Mouse (Mus musculus): ENCODE data around the gene Acaca. TPM values are rescaled to one million over a fixed set of nuclear protein-coding genes. Genes with fewer than 3 reads are reported as not detected.
"Not testable (repeated sequence)": the region's sequence is repeated elsewhere in the genome, so short reads cannot be mapped to it uniquely, and the experiment has no call there.

Gene Acaca
- total RNA-seq, 2 experiments from 2014 or later = 25.1 to 25.4 TPM

DNA sequence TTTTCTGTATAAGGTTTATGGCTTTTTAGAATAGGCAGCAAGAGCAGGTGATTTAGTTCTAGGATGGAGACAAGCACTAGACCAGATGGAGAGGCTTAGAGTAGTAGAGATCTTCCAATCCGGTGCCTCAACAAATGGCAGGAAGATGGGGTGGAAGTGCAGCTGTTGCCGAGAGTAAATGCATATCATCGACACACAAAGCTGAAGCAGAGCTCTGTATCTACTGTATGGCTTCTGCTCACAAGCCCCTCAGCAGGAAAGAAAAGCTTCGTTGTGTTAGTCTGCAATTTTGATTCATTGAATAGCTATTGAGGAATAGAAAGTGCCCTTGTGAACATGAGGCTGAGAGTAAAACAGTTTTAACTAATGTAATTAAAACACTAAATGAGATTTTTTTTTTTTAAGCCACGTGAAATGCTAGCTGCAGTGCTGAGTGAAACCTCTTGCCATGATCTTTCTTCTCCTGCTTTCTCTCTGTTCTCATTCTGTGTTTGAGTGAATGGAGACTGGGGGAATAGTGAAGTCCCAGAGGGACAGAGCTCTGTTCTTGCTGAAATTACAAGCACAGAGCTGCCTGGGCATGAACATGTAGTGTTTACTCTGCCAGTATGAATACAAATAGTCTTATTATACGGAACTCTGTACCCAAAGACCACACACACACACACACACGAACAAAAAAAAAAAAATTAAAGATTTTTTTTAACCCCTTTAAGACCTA, 194.7 kb downstream of the Acaca start:
- no peak for DNase-seq (ENCODE audit: low spot score in 2 of 2)

GRCm38 (mm10) chr11:84327086-84327485, 197.6 kb downstream of the Acaca start:
- DNase-seq (ENCODE audit: low spot score in 2 of 2) = no peak

DNA sequence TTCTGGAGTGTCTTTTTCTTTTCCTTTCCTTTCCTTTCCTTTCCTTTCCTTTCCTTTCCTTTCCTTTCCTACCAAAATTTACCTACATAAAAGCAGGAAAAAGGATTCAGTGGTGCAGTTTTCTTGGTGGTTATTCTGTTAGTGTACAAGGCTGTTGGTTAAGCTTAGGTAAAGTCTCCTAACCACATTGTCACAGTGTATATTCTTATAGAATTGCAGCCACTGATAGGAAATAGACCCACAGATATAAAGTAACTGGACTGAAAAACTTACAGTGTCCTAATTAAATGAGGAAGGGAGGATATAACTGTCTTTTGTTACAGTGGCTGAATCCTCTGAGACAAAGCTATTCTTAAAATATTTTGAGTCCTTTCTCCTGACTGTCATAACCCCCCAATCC, 202.9 kb downstream of the Acaca start:
- no peak for DNase-seq (ENCODE audit: low spot score in 2 of 2)

DNA sequence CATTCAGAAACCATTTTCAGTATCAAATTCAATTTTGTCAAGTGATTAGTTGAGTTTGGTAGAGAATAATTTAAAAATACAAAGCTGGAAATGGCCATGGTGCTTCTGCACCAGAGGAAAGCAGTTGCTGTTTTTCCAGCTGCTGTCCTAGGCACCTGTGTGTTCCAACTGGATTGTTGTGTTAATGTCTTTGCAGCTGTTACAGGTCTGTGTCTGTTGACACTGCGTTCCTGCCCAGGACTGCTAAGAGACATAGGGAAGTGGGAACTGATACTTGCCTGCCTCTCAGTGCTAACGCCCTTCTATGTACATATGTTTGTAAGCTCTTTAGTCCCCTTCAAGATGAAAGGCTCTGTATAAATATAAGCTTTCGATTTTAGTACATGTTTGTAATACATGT, 203.4 kb downstream of the Acaca start:
- no peak for DNase-seq (ENCODE audit: low spot score in 2 of 2)

DNA sequence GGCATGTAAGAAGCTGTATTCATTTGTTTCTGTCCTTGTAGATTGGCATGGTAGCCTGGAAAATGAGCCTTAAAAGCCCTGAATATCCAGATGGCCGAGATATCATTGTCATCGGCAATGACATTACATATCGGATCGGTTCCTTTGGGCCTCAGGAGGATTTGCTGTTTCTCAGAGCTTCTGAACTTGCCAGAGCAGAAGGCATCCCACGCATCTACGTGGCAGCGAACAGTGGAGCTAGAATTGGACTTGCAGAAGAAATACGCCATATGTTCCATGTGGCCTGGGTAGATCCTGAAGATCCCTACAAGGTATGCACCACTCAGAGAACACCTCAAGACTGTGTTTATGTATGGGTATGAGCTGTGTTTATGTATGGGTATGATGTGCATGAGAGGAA, 208.8 kb downstream of the Acaca start:
- DNase-seq (ENCODE audit: low spot score in 2 of 2) = not testable (repeated sequence)

- no peak for DNase-seq (ENCODE audit: low spot score in 2 of 2)
These were observed 211.2 kb downstream of the Acaca start for GRCm38 (mm10) chr11:84340630-84341029.

DNA sequence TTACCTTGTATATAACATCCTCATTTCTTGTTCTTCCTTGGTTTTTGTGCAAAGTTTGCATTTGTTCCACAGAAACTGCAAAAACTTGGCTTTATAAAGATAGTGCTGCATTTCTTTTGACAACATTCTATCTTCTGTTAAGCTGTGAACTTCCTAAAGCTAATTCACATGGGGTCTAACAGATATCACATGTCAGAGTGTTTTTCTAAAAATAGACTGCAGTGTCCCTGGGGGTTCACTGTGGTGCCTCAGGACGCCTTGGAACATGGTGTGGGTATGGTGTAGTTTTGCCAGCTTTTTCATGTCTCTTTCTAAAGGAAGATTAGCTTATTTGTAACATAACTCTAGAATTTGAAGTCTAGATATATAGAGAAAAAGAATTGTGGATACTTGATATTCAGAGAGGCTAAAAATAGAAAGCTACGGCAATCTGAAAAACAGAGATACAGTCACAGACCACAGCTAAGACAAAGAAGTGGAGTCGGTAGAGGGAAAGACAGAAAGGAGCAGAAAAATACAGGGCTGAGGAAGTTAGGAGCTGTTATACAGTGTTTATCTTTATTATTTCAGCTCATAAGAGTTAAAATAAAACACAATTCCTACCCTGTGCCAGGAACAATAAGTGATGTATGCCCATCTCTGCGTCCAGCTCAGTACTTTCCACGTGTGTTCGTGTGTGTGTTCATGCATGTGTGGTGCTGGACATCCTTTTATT, 215.2 kb downstream of the Acaca start:
- no peak for DNase-seq (ENCODE audit: low spot score in 2 of 2)

DNA sequence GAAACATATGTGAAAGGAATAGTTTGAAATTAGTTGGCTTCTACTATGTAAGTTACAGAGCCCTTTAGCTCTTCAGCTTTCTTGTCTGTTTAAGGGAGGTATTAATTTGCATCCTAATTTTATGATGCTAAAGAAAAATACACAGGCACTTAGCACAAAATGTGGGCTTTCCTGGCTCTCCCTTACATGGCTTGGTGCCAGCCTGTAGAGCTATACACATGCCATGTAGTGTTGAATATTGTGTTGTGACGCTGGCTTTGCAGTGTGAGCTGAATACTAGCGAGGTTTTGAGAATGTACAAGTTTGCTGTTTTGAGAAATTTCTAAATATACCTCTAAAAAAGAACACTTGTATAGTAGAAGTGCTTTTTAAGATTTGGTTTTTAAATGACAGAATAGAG, 218.3 kb downstream of the Acaca start:
- DNase-seq (ENCODE audit: low spot score in 2 of 2) = no peak

DNA sequence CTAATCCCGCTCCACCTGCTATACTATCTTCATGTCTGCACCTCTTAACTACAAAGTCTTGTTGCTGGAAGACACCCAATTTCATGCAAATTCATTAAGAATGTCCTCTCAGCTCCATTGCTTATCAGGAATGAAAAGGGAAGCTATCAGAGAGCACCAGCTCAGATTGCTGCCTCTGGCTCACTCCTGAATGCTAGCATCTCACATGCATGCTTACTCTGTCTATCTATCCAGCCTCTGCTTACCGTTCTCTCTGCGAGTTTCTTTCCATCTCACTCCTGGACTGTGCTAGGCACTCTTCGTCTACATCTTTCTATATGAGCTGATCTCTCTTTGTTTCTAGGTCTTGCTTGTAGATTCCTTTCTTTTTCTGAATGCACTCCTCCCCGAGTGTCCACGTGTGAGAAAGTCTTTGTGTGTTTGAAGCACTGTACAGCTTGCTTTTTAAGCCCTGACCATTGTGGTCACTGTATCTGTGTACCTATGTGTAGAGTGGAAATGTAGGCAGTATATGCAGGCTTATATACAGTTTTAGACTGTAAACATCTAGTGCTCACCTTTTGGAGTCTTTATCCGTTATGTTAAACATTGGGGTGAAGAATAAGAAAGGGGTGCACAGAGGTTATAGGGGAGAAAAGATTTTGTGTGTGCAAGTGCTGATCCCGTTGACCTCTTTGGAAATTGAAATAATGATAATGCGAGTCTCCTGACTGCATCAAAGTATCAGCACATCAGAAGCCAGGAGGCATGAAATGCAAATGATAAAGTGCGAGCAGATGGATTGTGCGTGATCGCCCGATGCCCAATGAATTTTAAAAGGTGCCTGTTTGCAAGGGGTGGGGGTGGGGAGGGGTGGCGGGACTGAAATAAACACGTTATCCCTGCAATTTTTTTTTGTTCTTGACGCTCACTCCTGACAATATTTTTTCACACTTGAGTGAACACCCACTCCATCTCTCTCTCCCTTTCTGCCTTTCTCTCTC, 219.7 kb downstream of the Acaca start:
- DNase-seq (ENCODE audit: low spot score in 2 of 2) = no peak

- DNase-seq (ENCODE audit: low spot score in 2 of 2) = no peak
These were observed 221.7 kb downstream of the Acaca start for GRCm38 (mm10) chr11:84351150-84351549.

DNA sequence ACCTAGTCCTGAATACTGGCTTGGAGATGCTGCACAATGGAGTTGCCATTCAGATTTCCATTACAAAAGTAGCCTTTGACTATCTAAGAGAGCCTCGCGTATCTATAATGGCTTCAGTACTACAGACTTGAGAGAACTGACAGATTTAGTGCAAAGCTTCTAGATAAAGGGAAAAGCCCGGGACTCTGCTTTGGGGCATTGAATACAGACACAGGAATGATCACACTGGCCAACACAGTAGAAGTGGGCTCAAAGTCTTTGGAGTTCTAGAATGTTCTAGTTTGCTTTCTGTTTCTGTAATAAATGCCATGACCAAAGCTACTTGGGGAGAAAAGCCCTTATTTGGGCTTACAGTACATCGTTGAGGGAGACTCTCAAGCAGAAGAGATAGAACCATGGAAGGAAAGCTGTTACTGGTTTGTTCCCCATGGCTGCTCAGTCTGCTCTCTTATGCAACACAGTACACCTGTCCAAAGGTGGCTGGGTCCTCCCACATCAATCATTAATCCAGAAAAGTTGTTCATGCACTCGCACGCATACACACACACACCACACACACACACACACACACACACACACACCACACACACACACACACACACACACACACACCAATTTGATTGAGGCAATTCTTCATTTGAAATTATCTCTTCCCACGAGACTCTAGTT, 223.7 kb downstream of the Acaca start:
- no peak for DNase-seq (ENCODE audit: low spot score in 2 of 2)

DNA sequence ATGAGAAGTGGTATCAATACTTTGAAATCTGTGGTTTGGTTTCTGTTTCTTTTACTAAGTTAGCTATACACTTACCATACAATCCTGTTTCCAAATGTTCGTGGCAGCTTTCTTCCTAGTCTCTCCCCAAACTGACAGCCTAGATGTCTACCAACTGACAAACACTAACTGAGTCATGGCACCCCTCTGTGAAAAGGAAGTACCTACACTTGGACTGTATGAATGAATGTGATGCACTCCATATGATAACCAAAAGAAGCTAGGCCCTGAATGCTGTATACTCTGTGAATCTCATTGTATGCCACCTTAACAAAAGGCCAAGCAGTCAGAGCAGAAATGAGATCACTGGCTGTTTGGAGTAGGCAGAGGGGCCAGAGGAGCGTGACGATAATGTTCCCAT, 227.8 kb downstream of the Acaca start:
- DNase-seq (ENCODE audit: low spot score in 2 of 2) = no peak

- no peak for DNase-seq (ENCODE audit: low spot score in 2 of 2)
These were observed 228.3 kb downstream of the Acaca start for GRCm38 (mm10) chr11:84357771-84358170.

- DNase-seq (ENCODE audit: low spot score in 2 of 2) = no peak
These were observed 232.1 kb downstream of the Acaca start for GRCm38 (mm10) chr11:84361551-84361950.

- no peak for DNase-seq (ENCODE audit: low spot score in 2 of 2)
These were observed 233.3 kb downstream of the Acaca start for GRCm38 (mm10) chr11:84362633-84363243.

DNA sequence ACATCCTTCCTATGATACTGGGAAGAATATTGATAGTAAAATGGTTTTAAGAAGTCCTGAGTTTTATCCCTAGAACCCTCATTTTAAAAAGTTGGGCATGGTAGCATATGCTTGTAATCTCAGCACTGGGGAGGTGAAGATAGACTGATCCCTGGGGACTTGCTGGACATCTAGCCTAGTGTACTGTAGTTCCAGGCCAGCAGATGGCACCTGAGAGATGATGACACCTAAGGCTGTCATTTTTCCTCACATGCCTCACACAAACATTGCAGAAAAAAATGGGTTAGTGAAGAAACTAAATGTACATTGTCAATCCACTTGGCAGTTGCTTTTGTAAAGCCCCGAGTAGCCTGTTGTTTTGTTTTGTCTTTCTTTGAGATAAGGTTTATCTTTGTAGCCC, 235.8 kb downstream of the Acaca start:
- DNase-seq (ENCODE audit: low spot score in 2 of 2) = no peak

DNA sequence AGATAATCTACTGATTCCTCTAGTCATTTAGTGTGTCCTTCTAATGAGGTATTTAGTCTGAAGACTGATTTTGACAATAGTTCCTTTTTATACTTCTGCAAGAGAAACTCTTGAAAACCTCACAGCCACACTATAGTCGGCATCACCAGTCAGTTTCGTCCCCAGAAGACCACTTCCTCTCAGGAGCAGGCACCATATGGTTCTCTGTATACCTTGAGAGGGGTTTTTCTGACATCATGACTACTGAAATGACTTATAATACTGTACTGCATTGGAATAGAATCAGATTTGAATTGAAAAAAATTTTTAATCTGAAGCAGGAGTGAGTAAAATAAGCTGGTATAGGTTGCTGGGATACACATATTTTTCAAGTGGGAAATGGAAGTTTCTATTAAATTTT, 239.4 kb downstream of the Acaca start:
- DNase-seq (ENCODE audit: low spot score in 2 of 2) = no peak

- DNase-seq (ENCODE audit: low spot score in 2 of 2) = no peak
These were observed 243.7 kb downstream of the Acaca start for GRCm38 (mm10) chr11:84373122-84373521.

DNA sequence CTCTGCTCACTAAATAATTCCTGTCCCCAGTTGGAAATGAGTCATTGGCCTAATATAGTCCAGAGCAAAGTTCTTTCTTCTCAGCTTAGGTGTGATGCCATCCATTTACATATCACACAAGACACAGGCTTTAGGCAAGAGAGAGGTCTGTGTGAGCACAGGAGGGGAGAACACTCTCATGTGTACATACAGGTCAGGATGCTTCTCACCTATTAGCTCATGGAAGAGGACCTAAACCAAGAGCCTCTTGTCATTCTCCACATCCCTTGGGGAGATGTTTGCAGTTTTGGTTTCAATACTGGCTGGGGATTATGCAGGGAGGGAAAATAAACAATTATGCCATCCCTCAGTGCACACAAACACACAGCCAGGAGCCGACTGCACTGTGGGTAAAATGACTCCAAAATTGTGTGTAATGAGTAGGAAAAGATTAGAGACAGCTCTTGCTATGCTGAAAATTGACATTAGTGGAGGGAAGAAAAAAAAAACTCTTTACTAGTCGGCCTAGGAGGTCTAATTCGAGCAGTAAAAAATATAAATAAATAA, 246.6 kb downstream of the Acaca start:
- no peak for DNase-seq (ENCODE audit: low spot score in 2 of 2)

All from gastrocnemius, postnatal 4 days (tissue).